Mouse (Mus musculus): Measurements from ENCODE around the gene Synpo2. TPM values are rescaled to one million over a fixed set of nuclear protein-coding genes. Genes with fewer than 3 reads are reported as not detected.

The Synpo2 gene
- polyA plus RNA-seq, 1 experiment from 2014 or later = 4.5 TPM

DNA sequence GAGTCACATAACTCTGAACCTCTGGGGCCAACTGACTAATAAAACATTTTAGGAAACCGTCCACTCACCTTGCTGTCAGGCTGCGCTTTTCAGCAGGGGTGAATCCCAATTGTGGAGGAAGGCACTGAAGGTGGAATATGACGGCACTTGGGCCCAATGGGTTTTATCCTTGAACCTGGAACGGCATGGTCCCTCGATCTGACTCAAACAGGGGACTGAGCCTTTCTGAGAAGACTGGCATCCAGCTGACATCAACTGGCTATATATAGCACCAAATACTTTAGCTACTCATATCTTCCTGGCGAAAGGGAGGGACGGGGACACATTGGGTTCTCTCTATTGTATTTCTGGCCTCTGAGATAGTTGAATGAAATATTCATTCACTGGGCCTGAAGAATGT, 201.2 kb downstream of the Synpo2 start, which contains the start of gene Myoz2:
TSS of gene Myoz2 (minus strand) at position 264 of the 400 bp plus-strand sequence.
- H3K9me3 ChIP-seq = no peaks in the 10 kb centered on the region
- H3K36me3 ChIP-seq = no peaks in the 10 kb centered on the region
- WGBS = 79% methylated on average over 7 of the region's 7 CpGs
- H3K4me3 ChIP-seq = no peak within 1 kb of the TSS
- H3K4me2 ChIP-seq = no peak within 1 kb of the TSS
- H3K4me1 ChIP-seq = no peaks in the 10 kb centered on the region
- H3K9ac ChIP-seq = no peak within 1 kb of the TSS
- no peak within 1 kb of the TSS for H3K27ac ChIP-seq
- no peak for ATAC-seq (ENCODE audit: insufficient number of reproducible peaks, low FRiP score, low TSS enrichment, low read depth)
- H3K27me3 ChIP-seq = no peaks in the 10 kb centered on the region

DNA sequence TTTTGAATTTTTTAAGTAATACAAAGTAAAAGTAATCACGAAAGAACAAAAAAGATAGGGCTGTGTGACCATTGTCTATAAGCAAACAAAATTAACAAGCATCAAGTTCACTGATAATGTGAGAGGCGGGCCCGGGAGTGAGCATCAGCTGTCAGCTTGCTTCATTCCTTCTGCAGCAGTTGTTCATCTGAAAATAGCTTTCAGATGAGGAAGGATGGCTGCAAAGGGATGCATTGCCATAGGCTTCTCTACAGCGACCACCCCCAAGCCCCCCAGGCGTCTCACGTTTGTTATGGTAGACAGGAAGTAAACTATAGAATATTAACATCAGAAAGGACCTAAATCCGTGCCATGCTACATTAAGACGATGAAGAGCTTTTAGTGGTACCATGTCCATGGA, 202.1 kb downstream of the Synpo2 start:
- Histone ChIP-seq H3K36me3 (no peaks in the 10 kb centered on the region), H3K27me3 (no peaks in the 10 kb centered on the region), H3K4me1 (no peaks in the 10 kb centered on the region), H3K27ac (no peak overlapping the region), H3K4me2 (no peak overlapping the region), H3K9ac (no peak overlapping the region), H3K4me3 (no peak overlapping the region), H3K9me3 (no peaks in the 10 kb centered on the region)
- ATAC-seq (ENCODE audit: insufficient number of reproducible peaks, low FRiP score, low TSS enrichment, low read depth) = no peak
- WGBS = 72% methylated on average over 8 of the region's 8 CpGs

Other genes starting within 250 kb of the Synpo2 start
- 23.0 and 75.0 TPM in 2 replicates for gene Myoz2, start 201.1 kb downstream of the Synpo2 start, polyA plus RNA-seq (2015; fragmentation: Nextera tagmentation; extraction: Ambion mirVana)
- 117 and 120 TPM in 2 replicates for gene Sec24d, start 31.3 kb upstream of the Synpo2 start, polyA plus RNA-seq (2015; fragmentation: Nextera tagmentation; extraction: Ambion mirVana)
- 23.8 and 24.6 TPM in 2 replicates for gene Mettl14, start 150.0 kb upstream of the Synpo2 start, polyA plus RNA-seq (2015; fragmentation: Nextera tagmentation; extraction: Ambion mirVana)
- 22.3 and 27.9 TPM in 2 replicates for gene Prss12, start 210.8 kb upstream of the Synpo2 start, polyA plus RNA-seq (2015; fragmentation: Nextera tagmentation; extraction: Ambion mirVana)